Mouse (Mus musculus): ENCODE measurements around the gene Rbak. TPM values are rescaled to one million over a fixed set of nuclear protein-coding genes. Genes with fewer than 3 reads are reported as not detected.
"Not testable (repeated sequence)": the region's sequence is repeated elsewhere in the genome, so short reads cannot be mapped to it uniquely, and the experiment has no call there.

Gene Rbak
- total RNA-seq (2021), result 10 to 100 TPM; 13.5 to 16.5 TPM

DNA sequence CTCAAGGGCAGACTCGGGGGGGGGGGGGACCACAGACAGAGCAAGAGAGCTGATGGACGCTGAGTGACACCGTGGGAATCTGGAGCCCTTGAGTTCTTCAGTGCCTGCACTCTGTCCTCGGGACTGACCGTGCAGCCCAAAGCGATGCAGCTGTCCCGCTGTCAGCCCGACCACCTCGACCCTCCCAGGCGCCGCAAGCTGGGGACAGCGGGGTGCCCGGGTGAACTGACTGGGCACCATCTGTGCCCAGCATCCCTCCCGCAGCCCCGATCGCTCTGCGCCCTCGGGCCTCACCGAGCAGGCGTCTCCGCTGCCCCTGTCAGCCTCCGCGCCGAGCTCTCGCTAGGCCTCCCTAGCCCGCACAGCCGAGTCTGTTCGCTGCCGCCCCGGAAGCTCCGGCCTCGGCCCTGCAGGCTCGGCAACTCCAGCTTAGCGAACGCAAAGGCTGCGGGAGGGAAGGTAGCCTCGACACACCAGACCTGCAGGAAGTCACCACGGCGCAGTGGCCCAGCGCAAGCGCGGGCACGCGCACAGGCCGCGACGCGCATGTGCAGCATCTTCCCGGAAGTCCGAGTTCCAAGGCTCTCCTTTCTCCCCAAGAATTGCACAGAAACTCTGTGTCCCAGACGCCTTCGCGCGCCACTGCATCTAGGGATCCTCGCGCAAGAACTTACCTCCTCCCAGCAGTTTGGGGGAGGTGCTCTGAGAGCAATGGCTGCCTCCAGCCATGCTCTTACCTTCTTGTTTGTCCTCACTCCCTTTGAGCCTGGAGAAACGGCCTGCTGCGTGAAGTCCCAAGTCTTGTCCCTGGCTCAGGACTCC, at the start of gene Rbak, which contains the start of gene Spdye4b:
Rbak (minus strand) TSS at position 521 of the 822 bp plus-strand sequence.
Spdye4b (plus strand) TSS at position 763 of the 822 bp plus-strand sequence.
- peak; percentile 93 to 95 for DNase-seq

DNA sequence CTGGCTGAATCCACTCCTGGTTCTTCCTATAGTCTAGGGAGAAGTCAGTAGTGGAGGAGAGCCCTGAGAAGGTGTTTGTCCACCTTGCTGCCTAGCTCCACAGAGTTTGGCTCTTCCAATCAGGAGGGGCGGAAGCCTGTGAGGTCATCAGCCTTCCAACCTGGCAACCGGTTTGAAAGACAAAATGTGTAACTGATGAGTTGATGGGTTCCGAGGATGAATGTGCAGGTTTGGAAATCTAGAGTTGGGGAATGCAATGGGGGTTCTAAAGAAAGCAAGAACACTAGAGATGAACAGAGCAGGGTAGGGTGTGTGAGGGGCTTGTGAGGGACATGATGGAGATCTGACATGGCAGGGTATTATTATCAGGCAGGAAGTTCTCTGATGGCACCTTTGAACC, 46.2 kb upstream of the Rbak start, which contains the start of gene Spdye4a:
Spdye4a (minus strand) TSS at position 101 of the 400 bp plus-strand sequence.
- no peak for DNase-seq

DNA sequence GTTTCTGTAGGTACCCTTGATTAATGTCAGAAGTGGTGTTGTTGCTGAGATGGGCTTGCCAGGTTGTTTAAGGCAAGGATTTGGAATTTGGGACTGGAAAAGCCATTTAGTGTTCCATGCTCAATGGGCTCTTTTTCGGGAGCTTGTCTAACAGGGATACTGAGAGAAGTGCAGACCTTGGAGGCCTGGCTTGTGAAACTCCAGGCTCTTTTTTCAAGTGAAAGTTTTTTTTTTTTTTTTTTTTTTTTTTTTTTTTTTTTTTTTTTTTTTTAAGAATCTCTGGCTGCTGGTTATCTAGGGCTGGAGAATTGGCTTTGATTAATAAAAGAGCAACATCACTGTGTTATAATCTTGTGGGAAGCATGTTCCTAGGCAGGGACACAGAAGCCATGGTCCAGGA, 41.7 kb upstream of the Rbak start:
- no peak for DNase-seq

DNA sequence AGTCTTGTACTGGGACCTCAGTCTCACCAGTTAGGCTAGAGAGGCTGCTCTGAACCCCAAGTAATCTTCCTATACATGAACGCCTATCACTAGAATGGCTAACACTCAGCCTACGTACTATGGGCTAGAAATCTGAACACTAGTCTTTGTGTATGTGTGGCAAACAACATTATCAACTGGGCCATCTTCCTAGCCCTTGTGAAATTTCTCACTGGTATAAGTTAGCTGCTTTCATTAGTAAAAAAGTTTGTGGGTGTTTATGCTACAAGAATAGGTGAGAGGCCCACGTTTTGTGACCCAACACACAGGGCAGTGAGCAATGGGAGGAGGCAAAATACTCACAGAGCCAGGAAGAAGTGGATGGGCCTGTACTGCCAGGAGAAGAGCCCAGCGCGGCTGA, 40.4 kb upstream of the Rbak start:
- no peak for DNase-seq

DNA sequence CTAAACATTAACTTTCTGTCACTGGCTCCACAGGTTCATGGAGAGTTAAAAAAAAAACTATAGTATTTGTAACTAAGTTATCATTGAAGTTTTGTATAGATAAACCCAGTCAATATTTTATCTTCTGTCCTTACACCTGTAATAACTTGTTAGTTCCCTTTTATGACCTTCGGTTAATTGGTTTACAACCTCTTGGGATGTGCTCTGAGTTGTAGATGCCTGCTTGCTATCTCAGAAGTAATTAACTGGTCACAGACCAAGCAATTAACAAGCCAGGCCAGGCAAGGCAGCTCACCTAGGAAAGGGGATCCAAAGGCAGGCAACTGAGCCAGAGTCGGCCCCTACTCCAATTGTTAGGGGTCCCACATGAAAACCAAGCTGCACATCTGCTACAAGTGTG, 33.3 kb upstream of the Rbak start:
- no peak for DNase-seq

DNA sequence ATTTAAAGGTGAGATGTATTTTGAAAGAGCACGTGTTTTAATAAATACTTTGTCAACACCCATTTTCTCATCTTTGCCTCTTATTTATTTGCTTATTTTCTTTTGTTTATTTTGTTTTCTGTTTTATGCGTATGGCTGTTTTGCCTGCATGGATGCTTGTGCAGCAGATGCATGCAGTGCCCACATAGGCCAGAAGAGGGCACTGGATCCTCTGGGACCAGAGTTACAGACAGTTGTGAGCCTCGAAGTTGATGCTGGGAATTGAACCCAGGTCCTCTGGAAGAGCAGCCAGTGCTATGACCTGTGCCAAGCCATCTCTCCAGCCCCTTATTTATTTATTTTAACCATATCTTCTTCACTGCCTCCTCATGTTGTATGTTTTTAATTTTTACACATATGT, 24.4 kb upstream of the Rbak start:
- DNase-seq, result no peak

DNA sequence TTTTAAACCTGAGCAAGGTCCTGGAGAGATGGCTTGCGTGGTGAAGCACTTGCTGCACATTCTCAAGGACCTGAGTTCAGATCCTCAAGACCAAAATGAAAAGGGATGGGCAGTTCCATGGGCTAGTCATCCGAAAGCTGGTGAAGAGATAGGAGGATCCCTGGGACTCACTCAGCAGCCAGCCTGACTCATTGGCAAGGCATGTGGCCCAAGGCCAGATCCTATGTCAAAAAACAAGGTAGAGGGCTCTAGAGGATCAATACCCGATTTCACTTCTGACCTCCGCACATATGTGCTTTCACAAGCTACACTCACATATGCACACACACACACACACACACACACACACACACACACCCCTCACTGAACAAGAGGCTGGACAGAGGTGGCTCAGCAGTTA, 15.9 kb upstream of the Rbak start:
- no peak for DNase-seq

DNA sequence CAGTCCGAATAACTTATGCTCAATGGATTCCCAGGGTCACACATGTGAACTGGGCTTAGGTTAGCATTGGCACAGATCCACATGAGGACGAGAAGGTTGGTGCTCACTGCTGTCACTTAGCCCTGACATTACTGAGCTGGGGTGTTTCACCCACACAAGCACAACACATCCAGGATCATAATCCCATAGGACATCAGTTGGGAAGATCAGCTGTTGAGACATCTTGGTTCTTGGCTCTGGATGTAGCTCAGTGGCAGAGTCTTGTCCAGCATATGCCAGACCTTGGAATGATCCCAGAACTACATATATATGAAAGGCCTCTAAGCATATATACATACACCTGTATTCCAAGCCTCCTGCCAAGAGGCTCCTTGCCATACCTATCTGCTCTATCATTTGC, 14.6 kb upstream of the Rbak start:
- no peak for DNase-seq

DNA sequence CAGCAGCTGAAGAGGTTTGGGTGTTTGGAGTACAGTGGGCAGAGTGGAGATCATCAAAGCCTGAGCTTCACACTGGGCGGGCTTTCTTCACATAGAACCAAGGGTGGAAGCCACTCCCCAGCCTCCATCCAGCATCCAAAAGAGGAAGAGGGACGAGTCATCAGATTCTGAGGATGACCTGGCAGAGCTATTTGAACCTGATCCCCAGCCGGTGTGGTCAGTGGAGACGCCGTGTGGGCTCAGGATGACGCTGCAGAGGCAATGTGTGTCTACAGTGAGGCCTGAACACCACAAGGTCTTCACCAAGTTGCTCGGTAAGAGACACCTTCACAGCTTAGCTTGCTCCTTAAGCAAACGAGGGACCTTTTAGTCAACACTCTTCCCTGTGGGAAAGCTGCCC, 14.2 kb upstream of the Rbak start:
- DNase-seq, result not testable (repeated sequence)

DNA sequence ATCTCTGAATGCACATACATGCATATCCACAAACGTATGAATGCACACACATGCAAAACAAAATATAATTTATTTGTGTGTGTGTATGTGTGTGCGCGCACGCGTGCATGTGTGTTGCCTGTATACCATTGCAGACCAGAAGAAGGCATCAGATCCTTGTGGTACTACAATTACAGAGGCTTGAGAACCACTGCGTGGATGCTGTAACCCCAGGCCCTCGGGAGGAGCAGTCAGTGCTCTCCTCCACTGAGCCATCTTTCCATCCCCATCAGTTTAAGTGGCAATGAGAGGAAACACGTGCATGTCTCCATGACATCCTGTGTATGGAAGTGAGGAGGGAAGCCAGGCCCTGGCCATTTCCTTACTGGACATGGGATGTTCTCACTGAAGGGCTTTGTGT, 12.2 kb upstream of the Rbak start:
- no peak for DNase-seq

DNA sequence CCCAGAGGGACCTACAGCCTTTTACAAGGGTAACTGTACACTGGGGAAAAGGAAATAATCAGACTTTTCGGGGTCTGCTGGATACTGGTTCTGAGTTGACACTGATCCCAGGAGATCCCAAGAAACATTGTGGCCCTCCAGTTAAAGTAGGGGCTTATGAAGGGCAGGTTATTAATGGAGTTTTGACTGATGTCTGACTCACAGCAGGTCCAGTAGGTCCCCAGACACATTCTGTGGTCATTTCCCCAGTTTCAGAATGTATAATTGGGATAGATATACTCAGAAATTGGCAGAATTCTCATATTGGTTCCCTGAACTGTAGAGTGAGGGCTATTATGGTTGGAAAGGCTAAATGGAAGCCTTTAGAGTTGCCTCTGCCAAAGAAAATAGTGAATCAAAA, 7.4 kb upstream of the Rbak start:
- not testable (repeated sequence) for DNase-seq

DNA sequence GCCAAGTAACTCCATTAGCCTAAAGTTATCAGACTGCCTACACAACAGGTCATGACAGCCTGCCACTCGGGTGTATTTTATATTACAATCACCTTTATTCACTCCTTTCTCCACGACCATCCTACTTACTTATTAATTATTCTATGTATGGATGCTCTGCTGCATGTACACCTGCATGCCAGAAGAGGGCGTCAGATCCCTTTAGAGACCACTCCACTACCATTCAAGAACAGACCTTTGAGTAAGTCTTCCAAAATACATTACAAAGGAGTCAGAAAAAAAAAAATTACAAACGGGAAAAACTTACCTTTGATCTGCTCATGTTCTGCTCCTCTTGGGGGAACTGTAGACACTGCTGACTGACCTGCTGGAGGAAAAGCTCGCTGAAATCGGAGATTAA, 1.4 kb downstream of the Rbak start:
- DNase-seq, result no peak

DNA sequence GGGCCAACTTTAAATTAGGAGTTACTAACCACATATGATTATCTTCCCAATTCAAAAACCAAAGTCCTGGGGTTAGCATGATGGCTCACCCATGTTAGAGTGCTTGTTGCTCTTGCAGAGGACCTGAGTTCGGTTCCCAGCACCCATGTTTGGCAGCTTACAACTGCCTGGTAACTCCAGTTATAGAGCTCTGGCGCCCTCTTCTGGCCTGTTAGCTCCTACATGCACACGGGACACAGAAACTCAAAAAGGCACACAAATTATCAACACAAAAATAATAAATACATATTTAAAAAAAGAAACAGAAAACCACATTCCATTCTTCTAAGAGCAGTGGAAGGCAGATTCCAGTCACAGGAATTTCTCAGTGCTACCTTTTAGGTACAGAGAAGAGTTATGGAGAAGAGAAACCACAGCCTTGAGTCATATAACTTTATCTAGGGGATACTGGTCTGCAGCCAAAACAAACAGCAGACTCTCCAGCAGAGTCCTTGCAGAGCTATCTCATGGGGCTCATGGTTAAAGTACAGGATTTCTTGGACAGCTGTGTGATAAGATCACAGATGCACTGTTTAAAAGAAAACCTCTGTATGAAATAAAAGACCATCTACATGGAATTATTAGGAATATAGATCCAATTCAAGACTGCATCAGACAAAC, 2.9 kb downstream of the Rbak start:
- DNase-seq, result no peak

DNA sequence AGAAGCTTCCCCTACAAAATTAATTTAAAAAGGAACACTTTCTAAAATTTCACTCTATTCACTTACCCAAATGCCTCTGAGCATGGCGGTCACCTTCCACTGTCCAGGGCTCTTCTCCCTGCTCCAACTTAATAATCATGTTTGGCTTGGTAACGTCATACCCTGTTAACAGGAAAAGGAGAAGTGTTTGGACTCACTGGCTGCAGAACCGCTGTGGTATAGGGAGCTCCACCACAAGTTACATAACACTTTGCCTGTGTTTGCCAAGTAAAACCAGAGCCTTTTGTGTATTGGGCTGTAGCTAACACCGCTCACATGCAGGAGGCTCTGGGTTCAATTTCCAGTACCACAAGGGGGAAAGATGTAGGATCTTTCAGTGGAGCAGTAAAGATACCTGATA, 4.6 kb downstream of the Rbak start:
- no peak for DNase-seq

DNA sequence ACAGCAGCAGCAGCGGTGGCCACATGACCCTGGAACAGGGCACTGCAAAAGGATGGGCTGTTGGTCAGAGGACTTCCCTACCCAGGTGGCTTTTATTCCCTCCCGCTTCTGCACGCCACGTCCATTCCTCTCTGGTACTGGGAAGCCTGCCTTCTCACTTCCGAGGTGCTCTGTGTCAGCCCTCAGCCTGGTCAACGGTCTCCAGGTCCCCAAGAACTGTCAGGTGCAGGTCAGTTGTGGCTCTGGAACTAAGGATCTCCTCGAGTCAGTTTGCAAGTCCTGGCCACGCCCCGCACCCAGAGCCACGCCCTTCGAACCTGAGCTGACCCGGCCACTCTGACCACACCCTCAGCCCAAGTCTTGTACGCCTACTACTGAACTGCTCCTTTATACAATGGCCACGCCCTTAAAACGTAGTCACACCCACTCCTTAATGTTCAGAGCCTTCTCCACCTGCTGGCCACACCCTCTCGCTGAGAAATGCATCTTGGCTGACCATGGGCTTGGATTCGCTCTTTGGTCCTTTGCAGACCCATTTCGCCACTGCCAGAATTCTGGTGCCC, 15.0 kb downstream of the Rbak start:
- no peak for DNase-seq

DNA sequence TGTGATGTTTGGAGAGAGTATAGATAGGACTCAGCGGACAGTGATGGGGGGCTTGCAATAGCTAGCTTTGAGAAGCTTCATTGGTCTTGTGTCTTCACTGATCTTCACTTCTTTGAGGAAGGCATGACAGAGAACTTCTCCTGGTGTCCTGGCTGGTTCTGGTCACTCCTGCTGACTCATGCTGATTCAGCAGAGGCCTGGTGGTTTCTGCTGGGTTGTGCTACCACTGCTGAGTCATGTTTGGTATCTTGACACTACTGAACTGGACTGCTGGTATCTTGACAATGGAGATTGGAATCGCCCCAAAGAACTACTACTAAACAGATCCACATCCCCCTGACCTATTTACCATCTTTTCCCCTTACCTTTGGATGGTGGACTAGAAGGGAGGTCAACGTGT, 25.0 kb downstream of the Rbak start:
- no peak for DNase-seq

DNA sequence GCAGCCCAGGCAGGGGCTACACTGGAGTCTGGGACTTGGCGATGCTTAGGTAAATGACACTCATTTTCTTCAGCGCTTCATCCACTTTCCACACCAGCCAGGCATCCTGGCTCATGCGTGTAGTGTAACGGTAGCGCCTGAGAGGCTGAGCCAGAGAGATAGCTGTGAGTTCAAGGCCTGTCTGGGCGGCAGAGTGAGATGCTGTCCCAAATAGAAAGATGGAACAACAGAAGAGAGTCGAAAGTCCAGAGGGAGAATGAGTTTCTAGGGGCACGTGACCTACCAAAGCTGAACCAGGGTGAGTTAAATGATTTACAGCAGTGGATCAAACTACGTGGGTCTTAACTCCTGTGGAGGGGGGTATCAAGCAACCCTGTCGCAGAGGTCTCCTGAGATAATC, 26.8 kb downstream of the Rbak start:
- no peak for DNase-seq

DNA sequence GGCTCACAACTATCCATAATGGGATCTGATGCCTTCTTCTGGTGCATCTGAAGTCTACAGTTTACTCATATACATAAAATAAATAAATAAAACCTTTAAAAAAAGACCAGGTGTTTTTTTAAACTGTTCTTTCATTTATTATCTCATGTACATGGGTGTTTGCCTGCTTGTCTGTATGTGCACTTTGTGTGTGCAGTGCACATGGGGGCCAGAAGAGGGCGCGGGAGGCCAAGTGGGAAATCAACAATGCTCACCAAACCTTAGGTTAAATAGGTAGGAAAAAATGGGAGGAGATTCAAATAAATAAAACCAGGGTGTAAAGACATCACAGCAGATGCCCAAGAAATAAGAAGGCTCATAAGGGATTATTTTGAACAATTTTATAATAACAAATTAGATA, 30.5 kb downstream of the Rbak start:
- DNase-seq, result no peak

DNA sequence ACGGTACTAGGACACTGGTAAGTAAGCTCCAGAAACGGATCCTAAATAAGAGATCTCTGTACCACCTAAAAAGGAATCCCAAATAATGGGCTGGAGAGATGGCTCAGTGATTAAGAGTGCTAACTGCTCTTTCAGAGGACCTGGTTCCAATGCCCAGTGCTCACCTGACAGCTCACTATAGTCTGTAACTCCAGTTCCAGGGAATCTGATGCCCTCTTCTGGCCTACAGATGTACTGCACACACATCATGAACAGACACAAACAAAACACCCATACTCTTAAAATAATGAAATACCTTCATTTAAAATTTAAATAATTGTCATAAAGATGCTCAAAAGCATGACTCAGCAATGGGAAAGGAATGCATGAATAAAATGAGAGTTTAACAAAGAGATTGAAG, 31.0 kb downstream of the Rbak start:
- DNase-seq, result no peak

DNA sequence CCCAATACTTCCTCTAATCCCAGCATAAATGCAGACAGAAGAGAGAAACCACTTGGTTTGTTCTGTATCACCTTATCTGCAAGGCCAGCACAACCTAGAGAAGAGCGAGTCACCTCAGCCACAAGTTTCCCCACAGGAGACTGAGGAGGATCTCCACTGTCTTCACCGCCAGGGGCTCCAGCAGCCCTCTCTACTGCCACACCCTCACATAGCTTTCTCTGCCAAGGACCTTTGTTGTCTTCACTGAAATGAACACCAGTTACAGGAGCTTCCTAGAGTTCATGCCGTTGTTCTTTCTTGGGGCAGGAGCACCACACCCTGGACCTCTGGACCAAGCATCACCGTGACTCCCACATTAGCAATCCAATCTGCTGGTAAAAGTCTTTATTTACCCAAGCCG, 31.9 kb downstream of the Rbak start:
- DNase-seq, result no peak

DNA sequence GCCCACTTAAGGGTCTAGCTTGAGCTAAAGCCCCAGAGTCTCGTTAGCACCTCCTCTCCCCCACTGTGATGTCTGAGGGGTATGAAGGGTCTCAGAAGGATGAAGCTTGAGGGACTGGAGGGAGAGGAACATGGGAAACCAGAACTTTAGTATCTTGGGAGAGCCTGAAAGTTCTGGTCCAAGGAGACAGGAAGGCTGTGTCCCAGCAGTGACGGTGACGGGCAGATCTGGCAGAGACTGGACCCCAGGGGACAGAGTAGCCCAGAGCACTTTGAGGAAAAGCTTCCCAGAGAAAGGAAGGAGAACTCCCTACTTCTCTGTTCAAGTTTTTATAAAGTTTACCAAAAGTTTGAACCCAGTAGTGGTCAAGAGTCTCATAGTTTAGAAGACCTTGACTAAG, 33.1 kb downstream of the Rbak start, which contains the start of gene Olfr718-ps1:
Olfr718-ps1 (minus strand) TSS at position 101 of the 400 bp plus-strand sequence.
- DNase-seq, result no peak

DNA sequence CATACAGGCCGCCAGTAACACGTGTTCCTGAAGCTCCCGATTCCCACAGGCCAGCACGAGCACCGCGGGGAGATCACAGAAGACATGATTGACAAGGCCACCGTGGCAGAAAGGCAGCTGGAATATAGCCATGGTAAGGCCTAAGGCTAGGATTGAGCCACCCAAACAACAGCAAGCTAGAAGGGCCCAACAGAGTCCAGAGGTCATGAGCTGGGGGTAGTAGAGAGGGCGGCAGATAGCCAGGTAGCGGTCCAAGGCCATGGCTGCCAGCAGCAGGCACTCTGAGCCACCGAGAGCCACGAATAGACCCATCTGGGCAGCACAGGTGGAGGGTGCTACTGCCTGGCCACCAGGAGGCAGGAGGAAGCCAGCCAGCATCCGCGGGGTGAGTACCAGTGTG, 43.0 kb downstream of the Rbak start:
- DNase-seq, result no peak

DNA sequence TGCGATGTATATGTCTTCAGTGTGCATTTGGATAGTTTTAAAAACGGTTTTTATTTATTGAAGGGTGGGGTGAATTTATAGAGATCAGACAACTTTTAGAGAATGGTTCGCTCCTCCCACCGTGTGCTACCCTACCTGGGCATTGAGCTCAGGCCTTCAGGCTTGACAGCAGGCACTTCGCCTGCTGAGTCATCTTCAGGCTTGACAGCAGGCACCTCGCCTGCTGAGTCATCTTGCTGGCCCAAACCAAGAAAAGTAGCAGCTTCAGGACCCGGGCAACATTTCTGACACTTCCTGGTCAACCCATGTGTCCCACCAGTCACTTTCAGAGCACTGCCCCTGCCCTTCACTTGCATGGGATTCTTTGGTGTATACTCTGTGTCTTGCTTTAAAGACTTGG, 45.5 kb downstream of the Rbak start:
- DNase-seq, result no peak
